Mouse (Mus musculus): ENCODE measurements around the gene Atp1a2. TPM values are rescaled to one million over a fixed set of nuclear protein-coding genes. Genes with fewer than 3 reads are reported as not detected.
A peak's percentile ranks its signal among the peaks of the same experiment; 100 is the strongest.

Atp1a2 gene
- polyA plus RNA-seq (2016; fragmentation: Nextera tagmentation; extraction: Ambion mirVana): 2.1 and 2.3 TPM in 2 replicates

DNA sequence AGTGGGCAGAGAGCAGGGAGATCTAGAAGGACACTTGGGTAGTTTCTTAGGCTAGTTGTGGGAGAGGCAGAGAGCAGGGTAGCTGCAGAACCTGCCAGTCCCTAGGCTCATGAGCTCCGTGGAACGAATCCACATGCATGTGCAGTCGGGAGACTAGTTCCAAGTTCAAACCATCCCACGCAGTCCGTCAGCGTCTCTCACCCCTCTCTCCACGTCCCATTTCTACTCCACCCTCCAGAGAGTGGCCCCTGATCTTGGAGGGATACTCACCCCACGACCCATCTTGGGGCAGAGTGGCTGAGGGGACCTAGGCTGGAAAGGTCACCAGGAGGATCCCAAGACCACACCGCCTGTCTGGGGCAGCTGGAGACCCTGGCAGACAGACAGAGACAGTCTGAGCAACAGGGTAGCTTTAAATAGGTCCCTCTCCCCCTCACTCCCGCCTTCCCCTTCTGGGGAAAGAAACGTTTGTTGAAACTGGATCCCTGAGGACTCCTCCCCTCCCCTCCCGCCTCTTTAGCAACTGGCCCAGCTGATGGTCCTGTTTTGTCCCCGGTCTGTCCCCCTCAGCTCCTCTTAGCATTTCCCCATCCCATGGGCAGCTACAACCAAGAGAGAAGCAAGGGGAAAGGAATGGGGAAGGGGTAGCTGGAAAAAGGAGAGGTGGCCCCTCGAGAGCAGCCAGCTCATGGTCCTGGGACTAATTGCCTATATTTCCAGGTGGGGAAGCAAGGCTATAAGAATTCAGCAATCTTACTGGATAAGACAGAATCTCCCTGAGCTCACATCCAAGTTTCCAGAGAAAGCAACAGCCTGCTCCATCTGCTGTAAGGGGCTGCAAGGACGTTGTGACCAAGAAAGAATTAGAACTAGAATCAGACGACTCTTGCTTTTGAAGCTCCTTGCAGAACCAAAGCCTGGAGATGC lies at the start of gene Atp1a2:
TSS of gene Atp1a2 (minus strand) at position 454 of the 927 bp plus-strand sequence.
- WGBS: 13% methylated on average over 16 of the region's 16 CpGs
- Histone ChIP-seq H3K27ac (peak within 1 kb of the TSS; percentile 79), H3K36me3 (no peaks in the 10 kb centered on the region), H3K9me3 (no peaks in the 10 kb centered on the region), H3K4me3 (peak within 1 kb of the TSS; percentile 34; the same call in 1 of the 2 replicates), H3K4me1 (replicated peaks) (peaks cover 76% of the 10 kb centered on the region), H3K27me3 (ENCODE audit: insufficient read depth, poor library complexity, severe bottlenecking) (peaks cover 37% of the 10 kb centered on the region)
- DNase-seq (ENCODE audit: low spot score): peak; percentile 54

DNA sequence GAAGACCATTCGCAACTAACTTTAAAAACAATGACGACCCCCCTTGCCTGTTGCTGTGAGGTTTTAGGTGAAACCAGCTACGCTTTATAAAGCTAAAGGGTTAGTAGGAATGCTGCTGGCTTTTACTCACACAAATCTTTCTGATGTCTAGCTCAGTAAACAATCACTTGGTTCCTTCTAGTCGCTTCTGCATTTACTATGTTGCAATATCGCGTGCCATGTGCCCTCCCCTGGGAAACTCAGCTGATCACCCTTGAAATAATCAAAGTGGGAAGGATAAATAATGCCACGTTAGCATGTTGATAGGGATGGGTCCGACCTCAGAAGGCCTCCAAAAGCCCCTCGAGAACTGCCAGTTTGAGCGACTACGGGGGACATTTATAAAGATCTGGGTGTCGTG lies 49.5 kb upstream of the Atp1a2 start:
- 90% methylated on average over 12 of the region's 12 CpGs for WGBS
- no peaks in the 10 kb centered on the region for H3K9me3 ChIP-seq
- peaks cover 23% of the 10 kb centered on the region for H3K27me3 ChIP-seq (ENCODE audit: insufficient read depth, poor library complexity, severe bottlenecking)
- peak overlapping the region; percentile 93 for H3K27ac ChIP-seq
- H3K4me3 ChIP-seq: no peak overlapping the region
- peaks cover 59% of the 10 kb centered on the region for H3K4me1 ChIP-seq (replicated peaks)
- H3K36me3 ChIP-seq: no peaks in the 10 kb centered on the region
- DNase-seq (ENCODE audit: low spot score): no peak

DNA sequence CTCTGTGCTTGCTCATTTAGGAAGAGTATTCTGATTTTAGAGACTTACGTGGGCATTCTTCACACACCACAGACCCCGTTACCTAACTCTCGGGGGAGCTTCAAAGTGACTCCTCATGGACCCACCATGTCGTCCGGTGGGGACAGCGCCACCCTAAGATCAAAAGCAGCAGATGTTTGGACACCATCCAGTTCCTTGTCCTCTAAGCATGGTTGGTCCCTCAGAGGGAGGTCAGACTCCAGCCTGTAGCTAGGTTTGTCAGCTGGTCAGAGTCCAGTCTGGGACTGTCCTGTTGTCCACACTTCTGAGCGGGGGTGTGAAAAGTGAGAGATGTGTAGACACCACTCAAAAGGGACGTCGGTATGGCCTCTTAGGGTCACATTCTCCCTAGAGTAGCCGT lies 48.8 kb upstream of the Atp1a2 start:
- DNase-seq (ENCODE audit: low spot score): no peak
- WGBS: 91% methylated on average over 10 of the region's 10 CpGs
- no peaks in the 10 kb centered on the region for H3K36me3 ChIP-seq
- peaks cover 60% of the 10 kb centered on the region for H3K4me1 ChIP-seq (replicated peaks)
- H3K27me3 ChIP-seq (ENCODE audit: insufficient read depth, poor library complexity, severe bottlenecking): peaks cover 23% of the 10 kb centered on the region
- no peak overlapping the region for H3K4me3 ChIP-seq
- H3K27ac ChIP-seq: peak overlapping the region; percentile 93
- H3K9me3 ChIP-seq: no peaks in the 10 kb centered on the region

DNA sequence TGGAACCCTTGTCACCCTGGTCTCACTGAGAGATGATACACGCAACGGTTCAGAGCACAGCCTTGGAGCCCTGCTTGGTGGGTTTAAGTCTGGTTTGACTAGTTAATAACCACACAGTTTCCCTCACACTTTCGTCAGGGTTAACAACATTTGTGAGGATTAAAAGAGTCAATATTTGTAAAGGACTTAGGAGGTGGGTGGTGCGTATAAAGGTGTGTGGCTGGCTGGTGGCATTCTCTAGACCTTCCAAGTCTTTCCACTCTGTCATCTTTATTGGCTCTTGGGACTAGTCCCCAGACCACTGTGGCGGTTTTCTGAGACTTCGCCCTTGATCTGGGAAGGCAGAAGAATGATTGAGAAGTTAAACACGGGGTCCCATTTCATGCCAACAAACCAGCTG lies 47.0 kb upstream of the Atp1a2 start:
- H3K4me1 ChIP-seq (replicated peaks): peaks cover 58% of the 10 kb centered on the region
- no peak overlapping the region for H3K4me3 ChIP-seq
- peaks cover 38% of the 10 kb centered on the region for H3K27me3 ChIP-seq (ENCODE audit: insufficient read depth, poor library complexity, severe bottlenecking)
- no peak for DNase-seq (ENCODE audit: low spot score)
- peak overlapping the region; percentile 16; the same call in 1 of the 2 replicates for H3K27ac ChIP-seq
- H3K36me3 ChIP-seq: no peaks in the 10 kb centered on the region
- H3K9me3 ChIP-seq: no peaks in the 10 kb centered on the region
- WGBS: 87% methylated on average over 7 of the region's 7 CpGs

DNA sequence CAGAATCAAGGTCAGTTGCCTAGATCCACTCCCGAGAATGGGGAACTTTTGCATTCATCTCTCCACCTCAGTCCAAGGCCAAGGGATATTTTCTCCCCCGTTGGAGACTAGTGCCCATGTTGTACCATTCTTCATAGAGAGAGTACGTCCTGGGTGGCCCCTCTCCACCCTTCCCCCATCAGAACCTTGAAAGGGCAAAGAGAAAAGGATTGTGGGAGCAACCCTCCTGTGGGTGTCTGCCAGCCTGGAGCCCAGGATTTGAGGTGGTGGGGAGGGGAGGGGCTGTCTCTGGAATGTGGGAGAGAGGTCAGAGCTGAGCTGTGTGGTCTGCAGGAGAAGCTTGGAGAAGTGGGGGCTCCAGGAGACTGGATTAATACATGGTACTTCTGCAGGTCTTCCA lies 46.0 kb upstream of the Atp1a2 start:
- peaks cover 47% of the 10 kb centered on the region for H3K27me3 ChIP-seq (ENCODE audit: insufficient read depth, poor library complexity, severe bottlenecking)
- DNase-seq (ENCODE audit: low spot score): no peak
- no peak overlapping the region for H3K4me3 ChIP-seq
- peaks cover 49% of the 10 kb centered on the region for H3K4me1 ChIP-seq (replicated peaks)
- WGBS: 56% methylated on average over 3 of the region's 3 CpGs
- H3K36me3 ChIP-seq: no peaks in the 10 kb centered on the region
- H3K27ac ChIP-seq: peak overlapping the region; percentile 40; the same call in 1 of the 2 replicates
- H3K9me3 ChIP-seq: no peaks in the 10 kb centered on the region

DNA sequence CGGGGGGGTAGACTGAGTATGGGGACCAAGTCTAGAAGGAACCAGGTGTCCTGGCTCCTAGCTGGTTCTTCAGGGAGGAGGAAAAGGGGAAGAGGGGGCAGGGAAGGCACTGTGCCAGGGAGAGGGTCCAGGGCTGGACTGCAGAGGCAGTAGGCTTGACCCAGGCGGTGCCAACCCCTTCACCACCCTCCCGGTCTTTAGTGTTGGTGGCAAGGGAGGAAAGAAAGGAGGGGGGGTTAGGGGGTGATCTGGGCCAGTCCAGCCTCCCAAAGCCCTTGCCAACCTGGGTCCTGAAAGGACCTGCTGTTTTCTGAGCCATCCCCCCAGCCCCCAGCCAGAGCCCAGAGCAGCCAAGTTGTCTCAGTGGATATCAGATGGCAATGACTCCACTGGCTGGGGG lies 44.9 kb upstream of the Atp1a2 start:
- no peak for DNase-seq (ENCODE audit: low spot score)
- Histone ChIP-seq H3K4me1 (replicated peaks) (peaks cover 46% of the 10 kb centered on the region), H3K27me3 (ENCODE audit: insufficient read depth, poor library complexity, severe bottlenecking) (peaks cover 49% of the 10 kb centered on the region), H3K4me3 (no peak overlapping the region), H3K36me3 (no peaks in the 10 kb centered on the region), H3K27ac (0 out of 2 replicates have a peak overlapping the region, but pooled peaks have one; percentile 31), H3K9me3 (no peaks in the 10 kb centered on the region)
- WGBS: 86% methylated on average over 3 of the region's 3 CpGs

DNA sequence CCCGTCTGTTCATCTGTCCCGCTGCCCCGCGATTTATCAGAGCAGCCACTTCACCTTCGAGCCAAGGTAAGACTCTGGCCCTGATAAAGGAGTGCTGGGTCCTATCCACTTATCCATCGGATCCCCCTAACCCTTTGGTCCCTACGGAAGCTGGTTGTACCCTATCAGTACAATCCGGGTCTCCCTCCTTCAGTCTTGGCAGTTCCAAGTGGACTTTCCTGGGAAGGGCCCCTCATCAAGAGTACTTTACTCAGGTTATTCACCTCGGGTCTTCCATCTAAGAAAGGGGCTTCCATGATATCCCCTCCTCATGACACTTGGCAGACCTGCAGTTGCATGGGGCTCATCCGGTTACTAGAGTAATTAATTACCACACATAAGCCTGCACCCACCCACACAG lies 43.5 kb upstream of the Atp1a2 start:
- peak overlapping the region; percentile 73 for H3K27ac ChIP-seq
- DNase-seq (ENCODE audit: low spot score): no peak
- peak overlapping the region; percentile 60 for H3K4me3 ChIP-seq
- H3K9me3 ChIP-seq: no peaks in the 10 kb centered on the region
- peaks cover 48% of the 10 kb centered on the region for H3K4me1 ChIP-seq (replicated peaks)
- no peaks in the 10 kb centered on the region for H3K36me3 ChIP-seq
- peaks cover 49% of the 10 kb centered on the region for H3K27me3 ChIP-seq (ENCODE audit: insufficient read depth, poor library complexity, severe bottlenecking)
- WGBS: 23% methylated on average over 10 of the region's 10 CpGs

DNA sequence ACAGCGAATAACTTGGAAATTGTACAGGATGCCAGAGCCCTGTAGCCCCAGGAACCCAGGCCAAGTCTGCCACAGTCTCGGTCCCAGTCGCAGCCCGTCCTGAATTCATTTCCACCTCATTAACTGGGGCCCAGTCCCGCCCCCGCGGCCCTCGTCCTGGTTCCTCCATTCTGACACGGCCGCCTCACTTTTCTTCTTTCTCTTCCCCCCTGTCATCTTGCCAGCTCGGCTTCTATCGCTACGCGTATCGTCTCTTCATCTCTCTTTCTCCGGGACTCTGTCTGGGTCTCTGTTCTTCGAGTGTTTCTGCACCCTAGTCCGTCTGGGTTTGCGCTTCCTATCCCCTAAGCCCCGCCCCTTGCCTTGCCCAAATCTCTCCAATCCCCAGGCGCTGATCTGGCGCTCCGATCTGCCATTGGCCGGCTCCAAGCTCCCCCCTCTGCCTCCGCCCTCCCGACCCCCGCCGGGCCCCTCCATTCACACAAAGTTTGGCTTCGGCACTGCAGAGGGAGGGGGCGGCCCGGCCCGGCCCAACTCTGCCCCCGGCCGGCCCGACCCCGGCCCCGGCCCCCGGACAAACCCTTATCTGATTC lies 43.0 kb upstream of the Atp1a2 start, which contains the start of gene Kcnj10:
TSS of gene Kcnj10 (plus strand) at position 482 of the 593 bp plus-strand sequence.
- 2% methylated on average over 38 of the region's 38 CpGs for WGBS
- Histone ChIP-seq H3K4me1 (replicated peaks) (peaks cover 47% of the 10 kb centered on the region), H3K4me3 (peak within 1 kb of the TSS; percentile 60), H3K9me3 (no peaks in the 10 kb centered on the region), H3K27ac (peak within 1 kb of the TSS; percentile 73), H3K36me3 (no peaks in the 10 kb centered on the region), H3K27me3 (ENCODE audit: insufficient read depth, poor library complexity, severe bottlenecking) (peaks cover 54% of the 10 kb centered on the region)
- peak; percentile 86 for DNase-seq (ENCODE audit: low spot score)

DNA sequence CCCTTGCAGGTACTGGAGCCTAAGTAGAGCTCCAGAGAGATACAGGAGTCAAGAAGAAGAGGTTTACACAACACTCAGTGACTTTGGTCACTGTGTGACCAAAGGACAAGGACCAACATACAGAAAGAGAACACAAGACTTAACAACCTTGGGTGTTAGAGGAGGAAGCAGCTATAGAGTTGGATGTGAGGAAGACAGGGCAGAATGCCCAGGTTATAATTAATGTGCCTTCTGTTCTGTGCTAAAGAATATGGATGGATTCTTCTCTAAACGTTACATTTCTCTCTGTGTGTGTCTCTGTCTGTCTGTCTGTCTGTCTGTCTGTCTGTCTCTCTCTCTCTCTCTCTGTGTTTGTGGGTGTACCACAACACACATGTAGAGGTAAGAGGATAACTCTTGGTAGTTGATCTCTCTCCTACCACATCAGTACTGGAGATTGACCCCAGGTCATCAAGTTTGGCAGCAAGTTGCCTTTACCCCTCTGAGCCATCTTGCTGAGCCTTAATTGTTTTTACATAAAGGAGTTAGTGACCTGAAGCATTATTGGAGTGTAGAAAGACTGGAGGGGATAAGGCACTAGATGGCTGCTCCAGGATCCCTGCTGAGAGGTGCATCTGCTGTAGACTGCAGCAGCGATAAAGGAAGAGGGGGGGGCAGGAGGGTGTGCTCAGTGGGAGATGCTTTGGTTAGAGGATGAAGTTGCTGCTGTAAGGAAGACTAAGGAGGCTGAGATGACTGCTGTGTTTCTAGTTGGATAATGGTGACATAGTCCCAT lies 39.7 kb upstream of the Atp1a2 start:
- Histone ChIP-seq H3K4me1 (replicated peaks) (peaks cover 29% of the 10 kb centered on the region), H3K27me3 (ENCODE audit: insufficient read depth, poor library complexity, severe bottlenecking) (peaks cover 56% of the 10 kb centered on the region), H3K4me3 (no peak overlapping the region), H3K36me3 (no peaks in the 10 kb centered on the region), H3K9me3 (no peaks in the 10 kb centered on the region), H3K27ac (no peak overlapping the region)
- 27% methylated on average over 2 of the region's 2 CpGs for WGBS
- no peak for DNase-seq (ENCODE audit: low spot score)

DNA sequence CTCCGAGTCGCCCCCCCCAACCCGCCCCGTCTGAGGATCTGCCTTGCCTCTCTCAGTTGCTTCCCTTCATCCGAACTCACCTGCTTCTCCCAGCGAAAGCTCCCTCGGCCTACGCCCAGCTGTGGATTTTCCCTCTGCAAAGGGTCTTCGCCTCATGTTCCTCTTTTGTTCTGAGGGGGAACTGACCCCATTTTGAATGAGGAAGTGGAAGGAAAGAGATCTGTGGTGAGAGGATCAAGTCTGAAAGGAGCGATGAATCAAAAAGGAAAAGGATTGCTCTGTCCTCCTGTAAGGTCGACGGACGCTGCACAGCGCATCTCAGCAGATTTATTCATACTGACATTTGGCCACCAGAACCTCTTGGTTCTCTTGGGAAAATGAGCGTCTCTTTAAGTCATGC lies 37.9 kb upstream of the Atp1a2 start:
- no peak for DNase-seq (ENCODE audit: low spot score)
- Histone ChIP-seq H3K27ac (no peak overlapping the region), H3K4me1 (replicated peaks) (peaks cover 13% of the 10 kb centered on the region), H3K36me3 (no peaks in the 10 kb centered on the region), H3K27me3 (ENCODE audit: insufficient read depth, poor library complexity, severe bottlenecking) (peaks cover 53% of the 10 kb centered on the region), H3K9me3 (no peaks in the 10 kb centered on the region), H3K4me3 (no peak overlapping the region)
- 80% methylated on average over 15 of the region's 15 CpGs for WGBS

DNA sequence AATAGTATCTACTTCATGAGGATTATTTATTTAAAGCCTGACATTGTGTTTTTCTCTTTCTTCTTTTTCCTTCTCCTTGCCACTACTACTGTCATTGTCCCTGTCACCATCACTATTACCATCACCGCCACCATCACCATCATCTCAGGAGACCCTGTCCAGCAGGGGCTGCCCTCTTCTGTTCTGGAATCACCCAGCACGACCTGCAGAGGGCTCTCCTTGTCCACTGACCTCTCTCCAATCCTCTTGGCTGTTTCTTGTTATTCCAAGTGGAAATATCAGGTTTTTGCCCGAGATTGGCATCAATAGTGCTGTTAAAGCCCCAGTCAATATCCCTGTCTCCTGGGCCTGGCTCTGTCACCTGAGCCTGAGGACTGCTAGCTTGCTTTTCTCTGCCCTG lies 35.6 kb upstream of the Atp1a2 start:
- Histone ChIP-seq H3K27ac (no peak overlapping the region), H3K4me1 (replicated peaks) (peaks cover 17% of the 10 kb centered on the region), H3K36me3 (no peaks in the 10 kb centered on the region), H3K4me3 (no peak overlapping the region), H3K9me3 (no peaks in the 10 kb centered on the region), H3K27me3 (ENCODE audit: insufficient read depth, poor library complexity, severe bottlenecking) (peaks cover 55% of the 10 kb centered on the region)
- DNase-seq (ENCODE audit: low spot score): no peak
- 15% methylated on average over 3 of the region's 3 CpGs for WGBS

DNA sequence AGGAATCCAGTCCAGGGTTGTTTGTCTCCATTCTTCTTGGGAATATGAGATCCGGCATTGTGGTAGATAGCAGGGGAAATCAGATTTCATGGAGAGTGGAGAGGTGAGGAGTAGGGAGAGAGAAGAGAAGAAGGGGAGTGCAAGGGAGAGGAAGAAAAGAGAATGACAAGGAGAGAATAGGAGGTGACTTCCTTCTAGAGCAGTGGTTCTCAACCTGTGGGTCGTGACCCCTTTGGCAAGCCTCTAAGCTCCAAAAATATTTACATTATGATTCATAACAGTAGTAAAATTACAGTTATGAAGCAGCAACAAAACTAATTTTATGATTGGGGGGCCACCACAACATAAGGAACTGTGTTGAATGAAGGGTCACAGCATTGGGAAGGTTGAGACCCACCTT lies 35.1 kb upstream of the Atp1a2 start:
- no peak overlapping the region for H3K27ac ChIP-seq
- DNase-seq (ENCODE audit: low spot score): no peak
- WGBS: 85% methylated on average over 2 of the region's 2 CpGs
- peaks cover 19% of the 10 kb centered on the region for H3K4me1 ChIP-seq (replicated peaks)
- no peak overlapping the region for H3K4me3 ChIP-seq
- peaks cover 61% of the 10 kb centered on the region for H3K27me3 ChIP-seq (ENCODE audit: insufficient read depth, poor library complexity, severe bottlenecking)
- H3K9me3 ChIP-seq: no peaks in the 10 kb centered on the region
- no peaks in the 10 kb centered on the region for H3K36me3 ChIP-seq

Data from hindbrain, embryonic 10.5 days (tissue).